Mouse (Mus musculus) kidney, postnatal 25 days (tissue): ENCODE measurements around the gene Slc25a47.

ENCODE experiments used
- DNase-seq, 2 experiments: peaks; one replicate each; pipeline ENCODE4 v3.0.0; 2021; ENCODE audit warnings: mixed read lengths in 2 of 2

Gene Slc25a47

GRCm38 (mm10) chr12:108835840-108836409 is at the start of gene Slc25a47, which contains the start of gene Slc25a29:
Gene Slc25a47, plus strand, starts transcription at chr12:108836046.
Gene Slc25a29, minus strand, starts transcription at chr12:108835883.
- DNase-seq: peak; percentile 96 to 99

GRCm38 (mm10) chr12:108787329-108787728 is 48.5 kb upstream of the Slc25a47 start:
- DNase-seq: no peak

- peak; percentile 86 to 91 for DNase-seq
These were observed 43.7 kb upstream of the Slc25a47 start for GRCm38 (mm10) chr12:108792152-108792545.

DNA sequence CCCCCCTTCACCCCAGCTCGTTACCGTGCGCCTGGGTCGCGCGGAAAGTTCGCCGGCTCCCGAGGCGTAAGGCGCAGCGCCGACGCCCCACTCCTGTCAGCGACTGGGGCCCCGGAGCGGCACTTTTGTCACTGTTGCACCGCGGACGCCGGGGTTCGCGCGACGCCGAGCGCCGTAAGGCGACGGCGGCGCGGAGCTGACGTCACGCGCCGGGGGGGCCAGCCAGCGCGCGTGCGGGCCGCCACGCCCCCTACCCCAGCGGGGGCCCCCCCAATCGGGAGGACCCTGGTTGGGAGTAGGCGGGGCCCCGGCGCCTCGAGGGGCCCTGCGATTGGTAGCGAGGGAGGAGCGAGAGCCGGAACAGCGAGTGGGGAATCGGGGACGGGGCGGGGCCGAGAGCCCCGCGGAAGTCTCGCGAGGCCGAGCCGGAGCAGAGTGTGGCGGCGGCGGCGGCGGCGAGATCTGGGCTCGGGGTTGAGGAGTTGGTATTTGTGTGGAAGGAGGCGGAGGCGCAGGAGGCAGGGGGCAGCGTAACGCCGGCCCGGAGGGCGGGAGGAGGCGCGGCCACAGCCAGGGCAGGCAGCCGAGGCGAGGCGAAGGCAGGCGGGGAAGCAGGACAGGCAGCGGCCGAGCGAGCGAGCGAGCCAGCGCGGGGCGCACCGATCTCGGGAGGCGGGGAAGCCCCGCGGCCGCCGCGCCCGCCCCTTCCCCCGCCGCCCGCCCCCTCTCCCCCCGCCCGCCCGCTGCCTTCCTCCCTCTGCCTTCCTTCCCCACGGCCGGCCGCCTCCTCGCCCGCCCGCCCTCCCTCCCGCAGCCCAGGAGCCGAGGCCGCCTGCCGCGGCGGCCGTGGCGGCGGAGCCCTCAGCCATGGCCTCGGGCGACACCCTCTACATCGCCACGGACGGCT is 43.0 kb upstream of the Slc25a47 start, which contains the start of gene Yy1:
TSS of gene Yy1 (plus strand) at position 428 of the 907 bp plus-strand sequence.
- DNase-seq: peak; percentile 98 to 100

- DNase-seq: peak; percentile 10 to 63
These were observed 42.3 kb upstream of the Slc25a47 start for GRCm38 (mm10) chr12:108793453-108793941.

DNA sequence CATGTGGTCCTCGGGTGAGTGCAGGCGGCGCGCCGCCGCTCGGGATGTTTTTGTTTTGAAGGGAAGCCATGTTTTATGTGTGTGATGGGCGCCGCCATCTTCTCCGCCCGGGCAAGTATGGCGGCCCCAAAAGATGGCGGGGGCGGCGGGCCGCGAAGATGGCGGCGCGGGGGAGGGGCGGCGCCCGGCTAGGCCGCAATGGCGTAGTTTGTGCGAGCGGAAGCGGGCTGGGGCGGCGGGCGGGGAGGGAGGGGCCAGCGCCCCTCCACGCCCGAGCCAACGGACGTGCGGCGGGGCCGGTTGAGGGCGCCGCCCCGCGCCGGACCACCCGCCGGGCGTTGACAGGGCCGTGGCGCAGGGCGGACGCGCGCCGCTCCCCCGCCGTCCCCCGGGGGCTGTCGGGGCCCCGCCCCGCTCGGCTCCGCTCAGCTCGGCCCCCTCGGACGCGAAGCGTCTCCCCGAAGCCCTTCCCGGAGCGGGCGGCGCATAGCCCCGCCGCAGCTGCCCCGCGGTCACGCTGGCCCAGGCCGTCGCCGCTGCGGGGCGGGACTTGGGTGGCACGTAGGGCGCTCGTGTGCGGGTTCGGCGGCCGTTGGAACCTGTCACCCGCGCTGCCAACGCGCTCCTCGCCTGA is 41.7 kb upstream of the Slc25a47 start:
- DNase-seq: peak; percentile 84 to 92

- DNase-seq: no peak
These were observed 40.8 kb upstream of the Slc25a47 start for GRCm38 (mm10) chr12:108794979-108795537.

GRCm38 (mm10) chr12:108801613-108802012 is 34.2 kb upstream of the Slc25a47 start:
- DNase-seq: no peak

GRCm38 (mm10) chr12:108804388-108804787 is 31.5 kb upstream of the Slc25a47 start:
- no peak for DNase-seq

DNA sequence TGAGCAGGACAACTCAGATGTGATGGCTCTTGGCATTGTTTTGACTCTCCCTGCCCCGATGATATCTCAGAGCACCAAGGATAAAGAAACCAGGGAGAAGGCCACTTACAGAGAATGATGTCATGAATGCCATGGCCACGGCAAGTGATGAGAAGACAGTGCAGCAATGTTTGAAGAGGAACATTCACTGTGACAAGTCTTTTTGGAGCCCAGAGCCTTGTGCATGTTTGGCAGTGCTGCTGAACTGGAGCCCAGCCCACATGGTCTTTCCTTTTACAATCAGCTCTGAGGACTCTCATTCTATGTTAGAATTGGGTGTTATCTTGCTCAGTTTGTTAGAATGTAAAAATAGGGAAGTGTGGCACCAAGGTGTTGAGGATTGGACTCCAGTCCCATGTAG is 27.4 kb upstream of the Slc25a47 start:
- no peak for DNase-seq

DNA sequence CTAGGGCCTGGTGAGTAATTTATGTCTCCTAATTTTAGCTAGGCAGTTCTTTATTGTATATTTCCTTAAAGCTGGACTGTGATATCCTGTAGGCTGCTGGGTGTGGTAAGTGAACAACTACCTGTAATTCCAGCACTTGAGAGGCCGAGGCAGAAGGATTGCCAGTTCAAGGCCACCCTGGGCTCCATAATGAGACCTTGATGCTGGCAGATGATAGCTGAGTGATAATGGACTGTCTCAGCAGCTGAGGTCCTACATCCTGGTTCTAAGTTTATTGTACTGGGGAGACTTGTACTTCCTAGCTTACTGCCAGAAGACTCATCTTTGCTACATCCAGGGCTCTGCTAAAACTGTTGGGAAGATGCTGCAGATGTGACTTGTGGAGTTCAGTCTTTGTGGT is 26.1 kb upstream of the Slc25a47 start:
- no peak for DNase-seq

GRCm38 (mm10) chr12:108810309-108810708 is 25.5 kb upstream of the Slc25a47 start:
- no peak for DNase-seq

- DNase-seq: peak; percentile 31 to 59
These were observed 24.7 kb upstream of the Slc25a47 start for GRCm38 (mm10) chr12:108811133-108811532.

GRCm38 (mm10) chr12:108812463-108812862 is 23.4 kb upstream of the Slc25a47 start:
- DNase-seq: no peak

- DNase-seq: no peak
These were observed 21.4 kb upstream of the Slc25a47 start for GRCm38 (mm10) chr12:108814470-108814869.

GRCm38 (mm10) chr12:108816569-108816968 is 19.3 kb upstream of the Slc25a47 start:
- peak in 1 of 2 experiments; percentile 28 for DNase-seq

GRCm38 (mm10) chr12:108820461-108820860 is 15.4 kb upstream of the Slc25a47 start:
- no peak for DNase-seq

DNA sequence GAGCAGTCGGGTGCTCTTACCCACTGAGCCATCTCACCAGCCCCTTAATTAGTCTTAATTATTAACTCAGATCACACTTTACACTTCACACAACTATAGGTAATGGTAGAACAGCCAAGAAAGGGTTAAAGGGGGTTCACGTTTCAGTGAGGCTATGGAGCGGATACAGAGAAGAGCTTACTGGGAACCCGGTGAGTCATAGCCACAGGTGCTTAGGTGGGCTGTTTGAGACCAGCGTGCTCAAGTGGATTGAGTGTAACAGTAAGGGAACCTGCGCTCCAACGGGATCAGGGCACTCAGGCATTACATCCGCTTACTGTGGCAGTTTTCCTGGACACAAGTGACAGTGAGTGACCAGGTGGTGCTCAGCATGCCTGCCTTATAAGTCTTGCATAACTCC is 12.8 kb upstream of the Slc25a47 start:
- DNase-seq: peak in 1 of 2 experiments; percentile 31

DNA sequence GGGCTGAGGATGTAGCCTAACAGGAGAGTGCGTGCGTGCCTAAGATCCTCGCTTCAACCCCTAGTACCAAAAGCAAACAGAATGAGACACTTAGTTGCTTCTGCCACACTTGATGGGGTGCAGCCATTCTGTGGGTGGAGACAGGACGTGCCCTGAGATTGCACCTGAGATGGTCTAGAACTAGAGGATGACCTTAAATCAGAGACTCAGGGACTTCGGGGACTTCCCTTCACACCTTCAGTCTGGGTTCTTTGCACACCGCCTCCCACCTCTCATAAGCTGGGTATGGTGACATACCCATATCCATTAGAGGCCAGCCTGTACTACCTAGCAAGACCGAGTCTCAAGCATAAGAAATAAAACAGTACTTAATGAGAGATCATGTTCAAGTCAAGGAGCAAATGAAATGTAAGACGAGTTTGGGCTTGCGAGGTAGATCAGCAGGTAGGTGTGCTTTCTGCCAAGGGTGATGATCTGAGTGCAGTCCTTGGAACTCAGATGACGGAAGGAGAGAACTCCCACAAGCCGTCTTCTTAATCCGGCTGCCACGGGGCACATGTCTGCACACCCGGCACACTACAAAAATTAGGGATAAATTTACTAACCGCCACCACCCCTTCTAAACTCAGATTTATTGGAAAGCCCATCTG is 11.5 kb upstream of the Slc25a47 start:
- DNase-seq: no peak

GRCm38 (mm10) chr12:108825561-108826224 is 10.2 kb upstream of the Slc25a47 start:
- no peak for DNase-seq

- DNase-seq: no peak
These were observed 9.4 kb upstream of the Slc25a47 start for GRCm38 (mm10) chr12:108826282-108826957.
